In genomic region chr13:83730713-83731480, GRCm38 (mm10) we compare ENCODE assay signal across 8 mouse cellular contexts.
DNase-seq lines count a peak whose midpoint lies in the region; ATAC-seq lines count a peak whose summit lies in the region.

No protein-coding gene starts in this region.

- ATAC-seq in granulocyte monocyte progenitor cell, adult 5-6 weeks (replicated peaks; ENCODE audit: poor library complexity, severe bottlenecking) = peak; percentile 43

- peak; percentile 57 for DNase-seq in thymus, postnatal 4 days
- no peak for DNase-seq in thymus, postnatal 25 days
- DNase-seq in cerebellum, adult 9-11 months = peak; percentile 92
- DNase-seq in kidney, postnatal 4 days = peak; percentile 74 to 84
- peak; percentile 25 for DNase-seq in lung, postnatal 10 days
- peak; percentile 74 for DNase-seq in right cerebral cortex, postnatal 14 days
- no peak for DNase-seq in urinary bladder, postnatal 25 days (ENCODE audit: low spot score)

Comparison
In these comparisons a context has a peak if more than half of its experiments do, and no peak if none do; other contexts are left out.
1. DNase-seq: peak in thymus, postnatal 4 days (single experiment), cerebellum, adult 9-11 months (single experiment), kidney, postnatal 4 days (2 of 2), lung, postnatal 10 days (single experiment) and right cerebral cortex, postnatal 14 days (single experiment); none in thymus, postnatal 25 days (single experiment) and urinary bladder, postnatal 25 days (single experiment).